Mouse (Mus musculus) heart, postnatal 0 days (tissue): ENCODE measurements around the gene Tcte1. TPM values are rescaled to one million over a fixed set of nuclear protein-coding genes. Genes with fewer than 3 reads are reported as not detected.
A peak's percentile ranks its signal among the peaks of the same experiment; 100 is the strongest.

ENCODE experiments used
- ATAC-seq: fragments of 200-750 bp; cut with Nextera tagmentation; 2 replicates; pipeline ENCODE4 v1.8.0; 2017; ENCODE audit warnings: low read depth, moderate number of reproducible peaks, moderate library complexity; ENCODE audit not compliant: insufficient read depth
- DNase-seq: peaks from one replicate; pipeline ENCODE4 v3.0.0-alpha.2; 2016; ENCODE audit warnings: low spot score
- H3K27ac ChIP-seq: fragments of 300-500 bp; sonication (generic); 2 replicates; pipeline ENCODE4 v1.5.1; 2014; ENCODE audit warnings: low read depth, mild to moderate bottlenecking
- H3K27me3 ChIP-seq: fragments of 300-500 bp; sonication (generic); 2 replicates; pipeline ENCODE4 v1.6.1; 2014; ENCODE audit warnings: low read length, mixed read lengths; ENCODE audit not compliant: control insufficient read depth, insufficient read depth
- H3K36me3 ChIP-seq: fragments of 300-500 bp; sonication (generic); replicated peaks from 2 replicates; pipeline ENCODE4 v1.6.1; 2014; ENCODE audit warnings: low read length, mixed read lengths; ENCODE audit not compliant: control insufficient read depth, insufficient read depth
- H3K4me1 ChIP-seq: fragments of 300-500 bp; sonication (generic); 2 replicates; pipeline ENCODE4 v1.6.1; 2014; ENCODE audit warnings: antibody characterized with exemption; ENCODE audit not compliant: control insufficient read depth, insufficient read depth
- H3K4me2 ChIP-seq: fragments of 300-500 bp; sonication (generic); 2 replicates; pipeline ENCODE4 v1.6.1; 2014; ENCODE audit warnings: low read depth, mild to moderate bottlenecking, low read length, moderate library complexity
- H3K4me3 ChIP-seq: fragments of 300-500 bp; sonication (generic); 2 replicates; pipeline ENCODE4 v1.5.1; 2014; ENCODE audit warnings: low read depth, low read length
- H3K9ac ChIP-seq: fragments of 300-500 bp; sonication (generic); replicated peaks from 2 replicates; pipeline ENCODE4 v1.6.1; 2014; ENCODE audit warnings: low read depth, low read length, mixed read lengths
- H3K9me3 ChIP-seq: fragments of 300-500 bp; sonication (generic); replicated peaks from 2 replicates; pipeline ENCODE4 v1.6.1; 2016; ENCODE audit warnings: low read length; ENCODE audit not compliant: control insufficient read depth
- CTCF ChIP-seq: IDR thresholded peaks from 2 replicates; pipeline ENCODE4 v1.5.1; 2016; ENCODE audit warnings: antibody characterized with exemption, control low read depth, low read depth
- EP300 ChIP-seq: IDR thresholded peaks from 2 replicates; pipeline ENCODE4 v1.6.1; 2016; ENCODE audit warnings: antibody characterized with exemption, low read depth
- WGBS: fragments of 180-500 bp; shearing (Covaris S2); extraction: QIAGEN DNeasy Blood & Tissue Kit; methylation state at CpG from one replicate; pipeline ENCODE4 v1.1.7; 2014; 5-methylcytosine and 5-hydroxymethylcytosine counted together
- polyA plus RNA-seq: library from polyadenylated mRNA; unstranded; fragments of >200 nt; fragmentation: Nextera tagmentation; extraction: Ambion mirVana; gene quantifications from 2 replicates; pipeline ENCODE4 v1.2.1, GENCODE M21; 2015
- total RNA-seq: library from RNA; depleted of rRNA; stranded (reverse); fragments of >200 nt; gene quantifications from 2 replicates; pipeline ENCODE4 v1.2.3, GENCODE M21; 2014; ENCODE audit warnings: low replicate concordance

Gene Tcte1
- total and polyA plus RNA-seq, 2 experiments from 2014 or later: not detected

DNA sequence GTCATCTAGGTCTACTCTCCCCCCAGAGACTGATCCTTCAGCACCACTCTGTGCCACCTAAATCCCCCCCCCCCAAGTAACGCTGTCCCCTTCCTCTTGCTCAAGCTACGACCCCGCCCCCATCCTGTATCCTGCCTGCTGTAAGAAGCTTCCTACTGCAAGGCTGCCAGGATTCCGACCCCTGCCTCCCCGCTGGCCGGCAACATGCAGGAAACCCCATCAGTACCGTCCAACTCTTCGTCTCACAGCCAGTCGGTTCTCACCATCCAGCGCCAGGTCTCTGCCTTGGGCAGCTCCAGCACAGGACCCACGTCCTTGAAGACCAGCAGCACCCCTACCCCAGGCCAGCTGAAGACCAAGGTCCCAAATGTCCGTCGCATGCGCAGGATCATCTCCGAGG is 9.7 kb downstream of the Tcte1 start:
- Histone ChIP-seq H3K9me3 (no peaks in the 10 kb centered on the region), H3K4me2 (no peak overlapping the region), H3K4me1 (no peaks in the 10 kb centered on the region), H3K4me3 (no peak overlapping the region), H3K27me3 (peaks cover 53% of the 10 kb centered on the region), H3K27ac (no peak overlapping the region), H3K36me3 (no peaks in the 10 kb centered on the region), H3K9ac (no peak overlapping the region)
- DNase-seq (no peak), ATAC-seq (no peak)
- no peak for TF ChIP-seq CTCF
- no peak for TF ChIP-seq EP300
- 38% methylated on average over 15 of the region's 15 CpGs for WGBS

DNA sequence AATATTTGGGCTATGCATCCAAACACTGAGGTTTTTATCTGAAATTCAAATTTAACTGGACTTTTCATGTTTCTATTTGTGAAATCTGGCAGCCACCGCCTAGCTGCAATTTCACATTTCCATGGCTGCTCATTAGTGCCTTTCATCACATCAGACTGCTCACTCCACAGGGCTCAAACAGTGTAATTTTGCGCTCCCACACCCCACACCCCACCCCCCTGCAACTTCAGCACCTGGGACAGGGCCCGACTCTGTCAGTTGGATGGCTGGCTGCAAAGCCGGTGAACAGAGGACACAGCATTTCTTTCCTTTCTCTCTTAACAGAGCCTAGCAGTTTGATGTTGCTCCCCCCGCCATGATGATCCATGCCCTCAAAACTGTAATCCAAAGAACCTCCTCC is 13.0 kb downstream of the Tcte1 start:
- ATAC-seq (peak; percentile 44; the same call in 1 of the 2 replicates), DNase-seq (no peak)
- WGBS: 15% methylated on average over 5 of the region's 5 CpGs
- Histone ChIP-seq H3K27me3 (peaks cover 72% of the 10 kb centered on the region), H3K27ac (no peak overlapping the region), H3K9ac (no peak overlapping the region), H3K36me3 (no peaks in the 10 kb centered on the region), H3K4me2 (no peak overlapping the region), H3K9me3 (no peaks in the 10 kb centered on the region), H3K4me3 (no peak overlapping the region), H3K4me1 (no peaks in the 10 kb centered on the region)
- no peak for TF ChIP-seq CTCF
- TF ChIP-seq EP300: no peak

DNA sequence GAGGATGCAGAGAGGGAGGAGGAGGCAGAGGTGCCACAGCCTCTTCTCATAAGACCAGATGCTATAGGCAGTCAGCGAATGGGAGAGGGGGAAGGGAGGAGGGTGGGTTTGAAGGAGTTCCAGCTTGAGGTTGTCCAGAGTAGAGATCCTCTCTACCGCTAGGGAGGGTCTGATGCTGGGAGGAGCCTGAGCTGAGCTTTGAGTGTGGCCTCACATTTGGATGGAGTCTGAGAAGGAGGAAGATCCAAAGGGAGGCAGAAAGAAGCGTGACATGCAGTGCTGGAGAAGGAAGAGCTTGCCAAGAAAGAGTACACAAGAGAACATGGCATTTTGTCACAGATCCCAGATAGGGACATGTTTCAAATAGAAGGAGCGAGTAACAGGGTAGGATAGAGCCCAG is 15.2 kb downstream of the Tcte1 start:
- ATAC-seq (no peak), DNase-seq (no peak)
- H3K9me3 ChIP-seq: no peaks in the 10 kb centered on the region
- no peak overlapping the region for H3K4me3 ChIP-seq
- H3K36me3 ChIP-seq: no peaks in the 10 kb centered on the region
- no peak overlapping the region for H3K27ac ChIP-seq
- H3K4me1 ChIP-seq: no peaks in the 10 kb centered on the region
- WGBS: 55% methylated on average over 4 of the region's 4 CpGs
- no peak for TF ChIP-seq CTCF
- TF ChIP-seq EP300: no peak
- H3K27me3 ChIP-seq: peaks cover 80% of the 10 kb centered on the region
- no peak overlapping the region for H3K4me2 ChIP-seq
- H3K9ac ChIP-seq: no peak overlapping the region

DNA sequence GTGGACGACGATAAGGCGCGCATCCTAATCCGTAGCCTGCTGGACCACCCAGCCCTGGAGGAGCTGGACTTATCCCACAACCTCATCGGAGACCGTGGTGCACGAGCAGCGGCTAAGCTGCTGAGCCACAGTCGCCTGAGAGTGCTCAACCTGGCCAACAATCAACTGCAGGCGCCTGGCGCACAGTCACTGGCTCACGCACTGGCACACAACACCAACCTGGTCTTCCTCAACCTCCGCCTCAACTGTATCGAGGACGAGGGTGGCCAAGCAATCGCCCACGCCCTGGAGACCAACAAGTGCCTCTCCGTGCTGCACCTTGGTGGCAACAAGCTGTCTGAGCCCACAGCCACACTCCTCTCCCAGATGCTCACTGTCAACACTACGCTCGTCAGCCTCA is 16.4 kb downstream of the Tcte1 start:
- no peak overlapping the region for H3K27ac ChIP-seq
- DNase-seq (no peak), ATAC-seq (no peak)
- no peaks in the 10 kb centered on the region for H3K9me3 ChIP-seq
- H3K4me3 ChIP-seq: no peak overlapping the region
- peaks cover 2% of the 10 kb centered on the region; the same call in 1 of the 2 replicates for H3K4me1 ChIP-seq
- TF ChIP-seq EP300 (no peak), CTCF (no peak)
- WGBS: 70% methylated on average over 21 of the region's 21 CpGs
- H3K9ac ChIP-seq: no peak overlapping the region
- H3K27me3 ChIP-seq: peaks cover 84% of the 10 kb centered on the region
- no peaks in the 10 kb centered on the region for H3K36me3 ChIP-seq
- no peak overlapping the region for H3K4me2 ChIP-seq

DNA sequence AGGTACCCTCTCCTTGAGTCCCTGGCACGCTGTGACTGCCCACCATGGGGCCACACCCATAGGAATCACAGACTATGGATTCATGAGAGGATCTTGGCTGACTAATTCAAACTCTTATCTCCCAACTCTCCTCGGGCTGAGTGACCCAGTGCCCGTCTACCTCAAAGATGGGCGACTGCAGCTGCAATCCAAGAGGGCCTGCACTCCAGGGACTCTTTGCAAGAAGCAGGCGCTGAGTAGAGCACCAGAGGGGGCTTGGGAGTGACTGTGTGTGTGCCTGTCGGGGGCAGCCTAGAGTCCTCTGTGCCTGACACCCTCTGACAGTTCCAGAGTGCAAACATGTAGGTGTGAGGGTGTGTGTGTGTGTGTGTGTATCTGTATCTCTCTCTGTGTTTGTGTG is 18.9 kb downstream of the Tcte1 start:
- Histone ChIP-seq H3K9me3 (no peaks in the 10 kb centered on the region), H3K9ac (no peak overlapping the region), H3K36me3 (no peaks in the 10 kb centered on the region), H3K4me3 (no peak overlapping the region), H3K27ac (no peak overlapping the region), H3K4me2 (no peak overlapping the region), H3K4me1 (peaks cover 14% of the 10 kb centered on the region), H3K27me3 (peaks cover 90% of the 10 kb centered on the region)
- no peak for TF ChIP-seq EP300
- TF ChIP-seq CTCF: no peak
- WGBS: 20% methylated on average over 6 of the region's 6 CpGs
- ATAC-seq: no peak
- DNase-seq: no peak

DNA sequence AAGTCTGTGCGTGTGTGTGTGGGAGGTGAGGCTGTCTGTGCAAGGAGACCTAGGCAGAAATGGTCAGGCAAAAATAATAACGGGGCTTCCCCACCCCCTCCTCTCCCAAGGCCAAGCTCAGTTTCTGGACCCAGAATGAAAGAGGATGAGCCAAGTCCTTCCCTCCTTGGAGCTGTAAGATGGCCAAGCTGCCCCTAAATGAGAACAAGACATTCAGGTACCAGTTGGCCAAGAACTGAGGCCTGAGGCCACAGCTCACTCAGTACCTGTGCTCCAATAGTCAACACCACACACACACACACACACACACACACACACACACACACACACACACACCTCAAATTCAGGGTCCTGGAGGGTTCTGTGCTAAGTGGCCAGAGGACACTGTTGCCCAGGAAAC is 19.5 kb downstream of the Tcte1 start:
- H3K27ac ChIP-seq: no peak overlapping the region

More for the DNA sequence above, 19.5 kb downstream of the Tcte1 start:
- Histone ChIP-seq H3K4me1 (peaks cover 14% of the 10 kb centered on the region), H3K9me3 (no peaks in the 10 kb centered on the region), H3K4me3 (no peak overlapping the region), H3K27me3 (peaks cover 93% of the 10 kb centered on the region), H3K4me2 (no peak overlapping the region), H3K9ac (no peak overlapping the region), H3K36me3 (no peaks in the 10 kb centered on the region)
- TF ChIP-seq CTCF (no peak), EP300 (no peak)
- ATAC-seq: no peak
- WGBS: 73% methylated on average over 2 of the region's 2 CpGs
- DNase-seq: no peak
